Mouse (Mus musculus) ES-CJ7 (cell line): ENCODE results near the gene Pdia2.
A peak's percentile ranks its signal among the peaks of the same experiment; 100 is the strongest.

ENCODE experiments used
- DNase-seq: peaks from one replicate; pipeline ENCODE4 v3.0.0; 2011; ENCODE audit warnings: low read depth, low spot score

Pdia2 gene

GRCm38 (mm10) chr17:26198892-26199291 is at the start of gene Pdia2:
Gene Pdia2, minus strand, starts transcription at chr17:26199087.
- DNase-seq = no peak

- peak; percentile 93 for DNase-seq
Observed at GRCm38 (mm10) chr17:26244101-26244841, 45.4 kb upstream of the Pdia2 start, which contains the start of gene Fam234a. Gene Fam234a, minus strand, starts transcription at chr17:26244242.

GRCm38 (mm10) chr17:26243471-26244100 is 44.7 kb upstream of the Pdia2 start:
- DNase-seq = peak; percentile 82

- no peak for DNase-seq
Observed at GRCm38 (mm10) chr17:26240990-26241389, 42.1 kb upstream of the Pdia2 start.

- DNase-seq = no peak
Observed at GRCm38 (mm10) chr17:26240120-26240790, 41.4 kb upstream of the Pdia2 start.

- DNase-seq = no peak
Observed at GRCm38 (mm10) chr17:26239551-26239950, 40.7 kb upstream of the Pdia2 start.

- no peak for DNase-seq
Observed at GRCm38 (mm10) chr17:26237667-26238066, 38.8 kb upstream of the Pdia2 start.

GRCm38 (mm10) chr17:26235077-26235815 is 36.4 kb upstream of the Pdia2 start:
- DNase-seq = no peak

GRCm38 (mm10) chr17:26234386-26234785 is 35.5 kb upstream of the Pdia2 start:
- DNase-seq = no peak

- peak; percentile 71 for DNase-seq
Observed at GRCm38 (mm10) chr17:26232863-26233262, 34.0 kb upstream of the Pdia2 start.

GRCm38 (mm10) chr17:26231156-26231555 is 32.3 kb upstream of the Pdia2 start:
- DNase-seq = peak; percentile 48

- no peak for DNase-seq
Observed at GRCm38 (mm10) chr17:26229776-26230175, 30.9 kb upstream of the Pdia2 start.

- DNase-seq = no peak
Observed at GRCm38 (mm10) chr17:26225150-26225549, 26.3 kb upstream of the Pdia2 start.

- DNase-seq = no peak
Observed at GRCm38 (mm10) chr17:26221508-26221907, 22.6 kb upstream of the Pdia2 start.

GRCm38 (mm10) chr17:26212681-26213080 is 13.8 kb upstream of the Pdia2 start:
- DNase-seq = no peak

GRCm38 (mm10) chr17:26212241-26212640 is 13.4 kb upstream of the Pdia2 start:
- DNase-seq = no peak

- DNase-seq = no peak
Observed at GRCm38 (mm10) chr17:26207686-26208085, 8.8 kb upstream of the Pdia2 start, which contains the start of gene Arhgdig. Gene Arhgdig, minus strand, starts transcription at chr17:26207786.

- DNase-seq = peak; percentile 55
Observed at GRCm38 (mm10) chr17:26206392-26206791, 7.5 kb upstream of the Pdia2 start.

GRCm38 (mm10) chr17:26204766-26205165 is 5.9 kb upstream of the Pdia2 start:
- DNase-seq = no peak

GRCm38 (mm10) chr17:26203321-26203811 is 4.5 kb upstream of the Pdia2 start:
- peak; percentile 23 for DNase-seq

- no peak for DNase-seq
Observed at GRCm38 (mm10) chr17:26202737-26203136, 3.9 kb upstream of the Pdia2 start, which contains the start of gene Rgs11. Gene Rgs11, plus strand, starts transcription at chr17:26202951.
